ENCODE assay signal across 22 mouse cellular contexts in the genomic region with DNA sequence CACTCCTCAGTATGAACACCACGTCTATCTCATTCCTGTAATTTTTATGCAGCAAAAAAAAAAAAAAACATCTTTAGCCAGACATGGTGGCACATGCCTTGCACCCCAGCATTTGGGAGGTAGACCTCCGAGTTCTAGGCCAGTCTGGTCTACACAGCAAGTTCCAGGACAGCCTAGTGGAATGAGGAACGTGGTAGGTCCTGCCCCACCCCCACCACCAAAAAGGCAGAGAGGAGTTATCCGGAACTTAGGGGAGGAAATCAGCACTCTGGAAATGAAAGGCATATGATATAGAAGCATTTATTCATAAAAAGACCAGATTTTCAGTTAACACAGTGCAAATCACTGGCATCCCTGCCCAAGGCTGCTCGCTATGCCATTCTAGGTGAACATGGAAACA. TPM values are rescaled to one million over a fixed set of nuclear protein-coding genes. Genes with fewer than 3 reads are reported as not detected.
DNase-seq lines count a peak whose midpoint lies in the region; TF ChIP-seq lines count a peak whose summit lies in the region.
"Had no signal": no experiment of that assay in that cellular context is flagged by ENCODE, and none has a peak within 500 bp of the region (broad histone marks: within the 10 kb centered on the region; RNA-seq: fewer than 3 reads in every experiment).

No protein-coding gene starts in this region.

- no peaks in the 10 kb centered on the region for H3K27me3 ChIP-seq in heart, adult 2 months (ENCODE audit: control insufficient read depth, insufficient read depth, low read length)
- H3K27me3 ChIP-seq: limb, embryonic 15.5 days; midbrain, embryonic 15.5 days; neural tube, embryonic 12.5 days; Patski had no signal

- no peak for TF ChIP-seq EP300 in heart, adult 2 months (IDR thresholded peaks at IDR 0.05; ENCODE audit: insufficient read depth, low read depth, low read length)

- no peak overlapping the region for H3K9ac ChIP-seq in heart, adult 2 months (ENCODE audit: low read depth, low read length)
- H3K9ac ChIP-seq: limb, embryonic 15.5 days; midbrain, embryonic 15.5 days; neural tube, embryonic 12.5 days had no signal

- intact Hi-C loops in heart, adult 2 months (cut with DNase I) = no loop called here

- no peaks in the 10 kb centered on the region for H3K79me2 ChIP-seq in heart, adult 2 months (replicated peaks; ENCODE audit: control insufficient read depth, insufficient read depth, low read length)
- H3K79me2 ChIP-seq in macrophage (ENCODE audit: inconsistent target) = no peaks in the 10 kb centered on the region

- H3K36me3 ChIP-seq in heart, adult 2 months (ENCODE audit: control insufficient read depth, insufficient read depth, low read length) = no peaks in the 10 kb centered on the region
- H3K36me3 ChIP-seq in macrophage (ENCODE audit: inconsistent target) = no peaks in the 10 kb centered on the region
- H3K36me3 ChIP-seq: limb, embryonic 10.5 days; limb, embryonic 15.5 days; midbrain, embryonic 15.5 days; neural tube, embryonic 12.5 days had no signal

- H3K4me3 ChIP-seq in heart, adult 2 months = no peak overlapping the region
- no peak overlapping the region for H3K4me3 ChIP-seq in macrophage (ENCODE audit: inconsistent target)
- H3K4me3 ChIP-seq: limb, embryonic 10.5 days; limb, embryonic 15.5 days; midbrain, embryonic 15.5 days; neural tube, embryonic 12.5 days had no signal

- DNase-seq in heart, adult 11 months = peak; percentile 78
- DNase-seq in heart, adult 2 months = no peak
- peak; percentile 25 for DNase-seq in thymus, postnatal 0 days (ENCODE audit: low spot score)
- no peak for DNase-seq in thymus, postnatal 25 days
- peak; percentile 25 for DNase-seq in naive thymus-derived CD4-positive, alpha-beta T cell, adult 2 months (ENCODE audit: low read depth)
- DNase-seq in Muller cell, postnatal 12 days (ENCODE audit: inconsistent ontology term) = no peak
- DNase-seq in spleen, postnatal 36 days (ENCODE audit: low spot score in 2 of 2) = no peak
- DNase-seq: adrenal gland, postnatal 14 days; cerebellum, adult 2 months; cerebellum, postnatal 25 days; gastrocnemius, postnatal 25 days; kidney, adult 18-20 months; layer of hippocampus, postnatal 36 days; lung, adult 2 months; lung, postnatal 10 days; right cerebral cortex, postnatal 4 days had no signal

- no peaks in the 10 kb centered on the region for H3K4me1 ChIP-seq in heart, adult 2 months (ENCODE audit: control insufficient read depth, insufficient read depth, low read length)
- H3K4me1 ChIP-seq: limb, embryonic 15.5 days; midbrain, embryonic 15.5 days; neural tube, embryonic 12.5 days had no signal

- H3K27ac ChIP-seq in heart, adult 2 months = no peak overlapping the region
- H3K27ac ChIP-seq in macrophage = peak overlapping the region; percentile 66
- H3K27ac ChIP-seq: limb, embryonic 10.5 days; limb, embryonic 15.5 days; midbrain, embryonic 15.5 days; neural tube, embryonic 12.5 days had no signal

- TF ChIP-seq POLR2A in heart, adult 2 months (IDR thresholded peaks at IDR 0.05; ENCODE audit: insufficient read depth, low read depth, low read length) = no peak

- 72% methylated on average over 5 of the region's 5 CpGs for WGBS in heart, adult 2 months
- 40% methylated on average over 5 of the region's 5 CpGs for WGBS in macrophage (ENCODE audit: missing documents)

- no peak for TF ChIP-seq CTCF in heart, adult 2 months (IDR thresholded peaks at IDR 0.05)

RNA-seq across cellular contexts. Expression of a gene that starts 52.4 kb away (rescaled TPM):
- total RNA-seq in heart, adult 2 months (2021) = 10 to 100 TPM in 1 of 2 experiments, 1 to 10 TPM in 1; 5.4 to 10.4 TPM
- polyA plus RNA-seq in heart, adult 2 months (2012; rRNA removed) = 5.9 and 7.9 TPM in 2 replicates
- 11.8 and 13.2 TPM in 2 replicates for polyA plus RNA-seq in thymus, postnatal 0 days (2015; fragmentation: Nextera tagmentation; extraction: Ambion mirVana)
- 1 to 10 TPM in 25 of 26 experiments, under 1 TPM in 1; 0.71 to 9.1 (median 3.6) TPM for total RNA-seq in macrophage (2018; cell fraction: chromatin; rRNA removed)
- 10 to 100 TPM in 13 of 26 experiments, 1 to 10 TPM in 13; 4.2 to 13.3 (median 9.9) TPM for total RNA-seq in macrophage (2018; cell fraction: cytosol; rRNA removed)
- total RNA-seq in macrophage (2018; cell fraction: nucleus; rRNA removed) = 10 to 100 TPM in 1 of 26 experiments, 1 to 10 TPM in 25; 2.1 to 18.1 (median 4.7) TPM
- polyA plus RNA-seq in macrophage (2018) = 8.3 to 34.2 TPM (median 9.2 TPM) in 3 replicates

RNA-seq across cellular contexts. Expression of a gene that starts 58.4 kb away (rescaled TPM):
- total RNA-seq in heart, adult 2 months (2021) = 10 to 100 TPM; 58.2 to 67.2 TPM
- 65.4 and 108 TPM in 2 replicates for polyA plus RNA-seq in heart, adult 2 months (2012; rRNA removed)
- polyA plus RNA-seq in thymus, postnatal 0 days (2015; fragmentation: Nextera tagmentation; extraction: Ambion mirVana) = 83.5 and 91.0 TPM in 2 replicates
- total RNA-seq in macrophage (2018; cell fraction: chromatin; rRNA removed) = 100 to 1,000 TPM in 6 of 26 experiments, 10 to 100 TPM in 20; 39.6 to 138 (median 87.4) TPM
- total RNA-seq in macrophage (2018; cell fraction: cytosol; rRNA removed) = 10 to 100 TPM; 33.1 to 83.0 (median 49.9) TPM
- total RNA-seq in macrophage (2018; cell fraction: nucleus; rRNA removed) = 100 to 1,000 TPM in 2 of 26 experiments, 10 to 100 TPM in 24; 35.0 to 114 (median 66.5) TPM
- 37.4 to 85.3 TPM (median 72.2 TPM) in 3 replicates for polyA plus RNA-seq in macrophage (2018)

Comparison
In these comparisons a context has a peak if more than half of its experiments do, and no peak if none do; other contexts are left out.
1. DNase-seq: peak in heart, adult 11 months (single experiment), thymus, postnatal 0 days (single experiment) and naive thymus-derived CD4-positive, alpha-beta T cell, adult 2 months (single experiment); none in heart, adult 2 months (0 of 2), thymus, postnatal 25 days (single experiment), Muller cell, postnatal 12 days (single experiment) and spleen, postnatal 36 days (0 of 2).